In genomic region chr15:98517380-98518355, GRCm38 (mm10) we compare ENCODE assay signal across 10 mouse cellular contexts. TPM values are rescaled to one million over a fixed set of nuclear protein-coding genes. Genes with fewer than 3 reads are reported as not detected.
A peak's percentile ranks its signal among the peaks of the same experiment; 100 is the strongest.
DNase-seq lines count a peak whose midpoint lies in the region; ATAC-seq and TF ChIP-seq lines count a peak whose summit lies in the region.
"Had no signal": no experiment of that assay in that cellular context is flagged by ENCODE, and none has a peak within 500 bp of the region (broad histone marks: within the 10 kb centered on the region; RNA-seq: fewer than 3 reads in every experiment).

No protein-coding gene starts in this region.

- no peak overlapping the region for H3K4me2 ChIP-seq in heart, embryonic 12.5 days
- H3K4me2 ChIP-seq in kidney, embryonic 15.5 days = no peak overlapping the region
- no peak overlapping the region for H3K4me2 ChIP-seq in lung, embryonic 14.5 days

- no peak overlapping the region for H3K4me3 ChIP-seq in heart, embryonic 12.5 days
- H3K4me3 ChIP-seq in E14TG2a.4 (replicated peaks; ENCODE audit: low read length) = no peak overlapping the region
- no peak overlapping the region for H3K4me3 ChIP-seq in kidney, embryonic 15.5 days (replicated peaks)
- H3K4me3 ChIP-seq in lung, embryonic 14.5 days (ENCODE audit: low read depth, low read length) = no peak overlapping the region

- H3K27ac ChIP-seq in heart, embryonic 12.5 days (ENCODE audit: poor library complexity, severe bottlenecking) = no peak overlapping the region
- H3K27ac ChIP-seq in kidney, embryonic 15.5 days = no peak overlapping the region
- H3K27ac ChIP-seq in lung, embryonic 14.5 days (ENCODE audit: low read depth) = no peak overlapping the region

- peak; percentile 99 for TF ChIP-seq CTCF in E14TG2a.4 (conservative IDR thresholded peaks at IDR 0.05; ENCODE audit: low read length)
- TF ChIP-seq CTCF in lung, embryonic 14.5 days (IDR thresholded peaks at IDR 0.05; ENCODE audit: low read depth) = peak; percentile 95

- ATAC-seq in heart, embryonic 12.5 days (ENCODE audit: insufficient number of reproducible peaks, low FRiP score) = no peak
- 0 out of 2 replicates have a peak, but pooled peaks have one; percentile 45 for ATAC-seq in kidney, embryonic 15.5 days (replicated peaks; ENCODE audit: low FRiP score)
- ATAC-seq in lung, embryonic 14.5 days (ENCODE audit: insufficient read depth) = 0 out of 2 replicates have a peak, but pooled peaks have one; percentile 15

- peaks cover 7% of the 10 kb centered on the region for H3K4me1 ChIP-seq in heart, embryonic 12.5 days (replicated peaks)
- peaks cover 44% of the 10 kb centered on the region for H3K4me1 ChIP-seq in E14TG2a.4 (replicated peaks; ENCODE audit: low read depth, low read length)
- 0 out of 2 replicates have a peak, but pooled peaks cover 4% of the 10 kb centered on the region for H3K4me1 ChIP-seq in kidney, embryonic 15.5 days
- H3K4me1 ChIP-seq in lung, embryonic 14.5 days (ENCODE audit: insufficient read depth) = no peaks in the 10 kb centered on the region

- H3K9ac ChIP-seq in heart, embryonic 12.5 days = no peak overlapping the region
- no peak overlapping the region for H3K9ac ChIP-seq in kidney, embryonic 15.5 days
- H3K9ac ChIP-seq in lung, embryonic 14.5 days = no peak overlapping the region

- WGBS in heart, embryonic 12.5 days = 72% methylated on average over 16 of the region's 16 CpGs
- 67% methylated on average over 16 of the region's 16 CpGs for WGBS in kidney, embryonic 15.5 days
- WGBS in lung, embryonic 14.5 days = 69% methylated on average over 16 of the region's 16 CpGs

- no peaks in the 10 kb centered on the region for H3K27me3 ChIP-seq in heart, embryonic 12.5 days (replicated peaks)
- no peaks in the 10 kb centered on the region for H3K27me3 ChIP-seq in E14TG2a.4 (ENCODE audit: insufficient read depth, low read length)
- no peaks in the 10 kb centered on the region for H3K27me3 ChIP-seq in kidney, embryonic 15.5 days
- H3K27me3 ChIP-seq in lung, embryonic 14.5 days (ENCODE audit: insufficient read depth, low read length) = no peaks in the 10 kb centered on the region

- peak; percentile 58 to 83 for DNase-seq in heart, adult 18-20 months
- DNase-seq in c-Kit-positive CD71-positive TER-119-positive erythroid progenitor cells, embryonic 14.5 days (ENCODE audit: low spot score) = peak; percentile 59
- peak; percentile 57 for DNase-seq in gastrocnemius, postnatal 10 days
- DNase-seq in lung, embryonic 14.5 days = peak; percentile 76
- peak; percentile 34 for DNase-seq in right cerebral cortex, postnatal 4 days

- no peaks in the 10 kb centered on the region for H3K9me3 ChIP-seq in heart, embryonic 12.5 days (replicated peaks)
- H3K9me3 ChIP-seq in E14TG2a.4 (ENCODE audit: low read length) = no peaks in the 10 kb centered on the region
- no peaks in the 10 kb centered on the region for H3K9me3 ChIP-seq in kidney, embryonic 15.5 days (replicated peaks)
- no peaks in the 10 kb centered on the region for H3K9me3 ChIP-seq in lung, embryonic 14.5 days (ENCODE audit: low read depth, low read length)

- peaks cover 47% of the 10 kb centered on the region for H3K36me3 ChIP-seq in heart, embryonic 12.5 days
- peaks cover 48% of the 10 kb centered on the region for H3K36me3 ChIP-seq in E14TG2a.4 (ENCODE audit: insufficient read depth, low read length)
- peaks cover 45% of the 10 kb centered on the region for H3K36me3 ChIP-seq in kidney, embryonic 15.5 days
- H3K36me3 ChIP-seq in lung, embryonic 14.5 days (ENCODE audit: insufficient read depth) = peaks cover 49% of the 10 kb centered on the region

RNA-seq across cellular contexts. Expression of gene Kansl2, which starts 16.4 kb away (rescaled TPM):
- 10 to 100 TPM; 73.5 to 85.8 TPM for total RNA-seq in heart, adult 18-20 months (2021)
- 95.9 and 99.7 TPM in 2 replicates for polyA plus RNA-seq in heart, embryonic 12.5 days (2016; fragmentation: Nextera tagmentation; extraction: Ambion mirVana)
- 10 to 100 TPM; 71.5 to 77.4 TPM for total RNA-seq in gastrocnemius, postnatal 10 days (2021)
- polyA plus RNA-seq in kidney, embryonic 15.5 days (2015; fragmentation: Nextera tagmentation; extraction: Ambion mirVana) = 115 and 121 TPM in 2 replicates
- 113 and 121 TPM in 2 replicates for polyA plus RNA-seq in lung, embryonic 14.5 days (2014; fragmentation: Nextera tagmentation; extraction: Ambion mirVana)

RNA-seq across cellular contexts. Expression of gene Olfr279, which starts 25.5 kb away (rescaled TPM):
- not detected for total RNA-seq in heart, adult 18-20 months (2021)
- polyA plus RNA-seq in heart, embryonic 12.5 days (2016; fragmentation: Nextera tagmentation; extraction: Ambion mirVana) = not detected in 2 replicates
- not detected for total RNA-seq in gastrocnemius, postnatal 10 days (2021)
- polyA plus RNA-seq in kidney, embryonic 15.5 days (2015; fragmentation: Nextera tagmentation; extraction: Ambion mirVana) = not detected in 2 replicates
- polyA plus RNA-seq in lung, embryonic 14.5 days (2014; fragmentation: Nextera tagmentation; extraction: Ambion mirVana) = not detected in 2 replicates
- total RNA-seq: adrenal gland, postnatal 4 days; left cerebral cortex, adult 8-10 months had no signal

RNA-seq across cellular contexts. Expression of gene Lalba, which starts 35.1 kb away (rescaled TPM):
- total RNA-seq in heart, adult 18-20 months (2021) = under 1 TPM in 1 of 2 experiments, not detected in 1; 0.39 TPM
- polyA plus RNA-seq in heart, embryonic 12.5 days (2016; fragmentation: Nextera tagmentation; extraction: Ambion mirVana) = not detected in 2 replicates
- total RNA-seq in gastrocnemius, postnatal 10 days (2021) = under 1 TPM; 0.36 to 0.54 TPM
- 0.22 TPM in 1 of 2 replicates, not detected in the other for polyA plus RNA-seq in kidney, embryonic 15.5 days (2015; fragmentation: Nextera tagmentation; extraction: Ambion mirVana)
- 0.50 and 0.68 TPM in 2 replicates for polyA plus RNA-seq in lung, embryonic 14.5 days (2014; fragmentation: Nextera tagmentation; extraction: Ambion mirVana)
- total RNA-seq: adrenal gland, postnatal 4 days; left cerebral cortex, adult 8-10 months had no signal

RNA-seq across cellular contexts. Expression of gene OR5BS1P, which starts 48.0 kb away (rescaled TPM):
- total RNA-seq in heart, adult 18-20 months (2021) = not detected
- not detected in 2 replicates for polyA plus RNA-seq in heart, embryonic 12.5 days (2016; fragmentation: Nextera tagmentation; extraction: Ambion mirVana)
- total RNA-seq in gastrocnemius, postnatal 10 days (2021) = not detected
- polyA plus RNA-seq in kidney, embryonic 15.5 days (2015; fragmentation: Nextera tagmentation; extraction: Ambion mirVana) = not detected in 2 replicates
- not detected in 2 replicates for polyA plus RNA-seq in lung, embryonic 14.5 days (2014; fragmentation: Nextera tagmentation; extraction: Ambion mirVana)
- total RNA-seq: adrenal gland, postnatal 4 days; left cerebral cortex, adult 8-10 months had no signal

RNA-seq across cellular contexts. Expression of gene Ccnt1, which starts 53.1 kb away (rescaled TPM):
- 10 to 100 TPM; 26.3 to 31.2 TPM for total RNA-seq in heart, adult 18-20 months (2021)
- 37.9 and 39.5 TPM in 2 replicates for polyA plus RNA-seq in heart, embryonic 12.5 days (2016; fragmentation: Nextera tagmentation; extraction: Ambion mirVana)
- 10 to 100 TPM; 21.7 to 30.4 TPM for total RNA-seq in gastrocnemius, postnatal 10 days (2021)
- 61.0 and 66.4 TPM in 2 replicates for polyA plus RNA-seq in kidney, embryonic 15.5 days (2015; fragmentation: Nextera tagmentation; extraction: Ambion mirVana)
- 57.7 and 58.5 TPM in 2 replicates for polyA plus RNA-seq in lung, embryonic 14.5 days (2014; fragmentation: Nextera tagmentation; extraction: Ambion mirVana)
